Mouse (Mus musculus) intestine, embryonic 16.5 days (tissue): ENCODE results near the gene Arrb1. TPM values are rescaled to one million over a fixed set of nuclear protein-coding genes. Genes with fewer than 3 reads are reported as not detected.

Experiments
- ATAC-seq: fragments of 200-750 bp; cut with Nextera tagmentation; 2 replicates; pipeline ENCODE4 v1.8.0; 2017; ENCODE audit warnings: moderate TSS enrichment, moderate library complexity
- H3K27ac ChIP-seq: fragments of 300-500 bp; sonication (generic); 2 replicates; pipeline ENCODE4 v1.5.1; 2014; ENCODE audit warnings: mild to moderate bottlenecking, low read length
- H3K27me3 ChIP-seq: fragments of 300-500 bp; sonication (generic); replicated peaks from 2 replicates; pipeline ENCODE4 v1.6.1; 2014; ENCODE audit warnings: low read length, control low read depth, mixed read lengths; ENCODE audit not compliant: control insufficient read depth, insufficient read depth
- H3K36me3 ChIP-seq: fragments of 300-500 bp; sonication (generic); 2 replicates; pipeline ENCODE4 v1.6.1; 2014; ENCODE audit warnings: low read length, control low read depth; ENCODE audit not compliant: control insufficient read depth, insufficient read depth
- H3K4me1 ChIP-seq: fragments of 300-500 bp; sonication (generic); 2 replicates; pipeline ENCODE4 v1.6.1; 2014; ENCODE audit warnings: low read length, control low read depth, mixed read lengths; ENCODE audit not compliant: control insufficient read depth, insufficient read depth
- H3K4me2 ChIP-seq: fragments of 300-500 bp; sonication (generic); 2 replicates; pipeline ENCODE4 v1.6.1; 2014; ENCODE audit warnings: low read depth, low read length, control low read depth
- H3K4me3 ChIP-seq: fragments of 300-500 bp; sonication (generic); 2 replicates; pipeline ENCODE4 v1.5.1; 2014; ENCODE audit warnings: mild to moderate bottlenecking, low read length
- H3K9ac ChIP-seq: fragments of 300-500 bp; sonication (generic); 2 replicates; pipeline ENCODE4 v1.6.1; 2014; ENCODE audit warnings: low read depth, low read length
- H3K9me3 ChIP-seq: fragments of 300-500 bp; sonication (generic); 2 replicates; pipeline ENCODE4 v1.6.1; 2016; ENCODE audit warnings: low read length, control low read depth; ENCODE audit not compliant: control insufficient read depth
- WGBS: fragments of 180-500 bp; shearing (Covaris S2); extraction: QIAGEN DNeasy Blood & Tissue Kit; methylation state at CpG from one replicate; pipeline ENCODE4 v1.1.7; 2014; 5-methylcytosine and 5-hydroxymethylcytosine counted together
- polyA plus RNA-seq: library from polyadenylated mRNA; unstranded; fragments of >200 nt; fragmentation: Nextera tagmentation; extraction: Ambion mirVana; gene quantifications from 2 replicates; pipeline ENCODE4 v1.2.1, GENCODE M21; 2015

Arrb1 gene
- polyA plus RNA-seq, 1 experiment from 2014 or later: 9.2 TPM

DNA sequence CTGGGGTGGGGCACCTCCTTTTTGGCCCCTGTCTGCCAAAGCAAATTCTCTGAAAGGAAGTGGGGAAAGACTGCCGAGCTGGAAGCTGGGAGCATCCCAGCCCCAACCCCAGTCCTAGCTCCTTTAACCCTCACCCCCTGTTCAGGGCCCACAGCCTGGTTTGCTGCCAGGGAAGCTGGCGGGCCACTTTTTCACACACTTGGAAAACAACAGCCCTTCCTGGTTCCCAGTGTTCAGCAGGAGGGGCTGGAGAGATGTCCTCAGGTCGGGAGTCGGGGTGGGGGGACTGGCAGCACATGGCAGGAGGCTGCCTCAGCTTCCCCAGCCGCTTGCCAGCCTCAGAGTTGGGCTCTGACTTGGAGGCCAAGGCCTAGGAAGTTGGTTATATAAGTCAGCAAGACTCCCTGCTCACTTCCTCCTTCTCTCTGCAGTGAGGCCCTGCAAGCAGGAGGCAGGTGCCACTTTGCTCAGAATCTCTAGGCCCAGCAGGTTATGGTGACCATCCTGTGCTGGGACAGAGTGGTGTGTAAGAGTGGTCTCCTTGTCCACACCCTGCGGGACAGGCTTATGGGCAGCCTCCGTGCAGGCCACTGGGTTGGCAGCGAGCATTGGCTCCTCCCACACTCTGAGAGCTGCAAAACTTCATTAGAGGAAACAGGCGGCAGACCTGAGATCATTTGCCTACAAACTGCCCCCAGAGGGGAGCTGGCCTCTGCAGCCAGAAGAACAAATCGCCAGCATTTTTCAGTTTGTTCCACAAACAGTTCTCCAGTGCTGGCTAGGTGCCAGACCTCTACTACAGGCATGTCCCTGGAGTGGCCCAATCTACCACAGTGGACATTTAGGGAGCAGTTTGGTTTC lies 10.8 kb downstream of the Arrb1 start:
- H3K9me3 ChIP-seq: no peaks in the 10 kb centered on the region
- H3K4me2 ChIP-seq: peak overlapping the region; percentile 21; the same call in 1 of the 2 replicates
- WGBS: 19% methylated on average over 10 of the region's 10 CpGs
- peak overlapping the region; percentile 64 for H3K9ac ChIP-seq
- H3K27ac ChIP-seq: peak overlapping the region; percentile 92
- no peak overlapping the region for H3K4me3 ChIP-seq
- H3K4me1 ChIP-seq: peaks cover 30% of the 10 kb centered on the region
- peak; percentile 75 for ATAC-seq
- no peaks in the 10 kb centered on the region for H3K36me3 ChIP-seq
- H3K27me3 ChIP-seq: no peaks in the 10 kb centered on the region

DNA sequence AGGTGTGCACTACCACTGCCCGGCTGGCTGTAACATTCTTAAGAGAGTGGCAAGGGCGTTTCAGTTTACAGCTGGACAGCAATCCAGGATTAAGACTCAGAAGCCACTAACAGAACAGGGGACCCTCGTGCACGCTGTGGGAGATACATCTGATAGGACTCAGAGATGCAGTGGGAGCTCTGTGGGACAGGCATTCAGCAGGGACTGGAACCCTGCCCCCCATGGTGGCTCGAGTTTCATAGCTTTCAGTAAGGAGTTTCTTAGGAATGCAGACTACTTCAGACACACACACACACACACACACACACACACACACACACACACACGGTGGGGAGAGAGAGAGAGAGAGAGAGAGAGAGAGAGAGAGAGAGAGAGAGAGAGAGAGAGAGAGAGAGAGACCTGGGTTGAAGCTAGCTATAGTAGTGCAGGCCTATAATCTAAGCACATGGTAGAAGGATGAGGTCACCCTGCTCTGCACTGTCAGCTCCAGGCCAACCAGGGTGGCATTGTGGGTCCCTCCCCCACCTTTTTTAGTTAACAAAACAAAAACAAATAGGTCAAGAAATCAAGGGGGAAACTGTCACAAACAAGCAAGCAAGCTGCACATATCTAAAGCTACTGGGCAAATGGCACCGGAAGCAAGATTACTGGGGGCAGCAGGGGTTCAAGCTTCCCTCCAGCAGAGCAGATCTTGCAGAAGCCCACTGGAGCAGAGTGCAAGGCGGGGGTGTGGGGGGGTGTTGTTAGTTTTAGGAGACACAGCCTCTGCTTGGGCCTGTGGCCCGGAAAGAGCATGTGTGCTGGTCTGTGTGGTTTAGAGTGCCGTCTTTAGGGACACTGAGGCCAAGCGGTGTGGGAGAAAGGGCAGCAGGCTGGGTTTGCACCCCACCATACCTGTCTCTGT lies 12.6 kb downstream of the Arrb1 start:
- Histone ChIP-seq H3K9ac (no peak overlapping the region), H3K4me1 (peaks cover 32% of the 10 kb centered on the region), H3K27me3 (no peaks in the 10 kb centered on the region), H3K9me3 (no peaks in the 10 kb centered on the region), H3K4me3 (no peak overlapping the region), H3K4me2 (no peak overlapping the region), H3K27ac (peak overlapping the region; percentile 23; the same call in 1 of the 2 replicates), H3K36me3 (peaks cover 4% of the 10 kb centered on the region; the same call in 1 of the 2 replicates)
- 54% methylated on average over 10 of the region's 11 CpGs for WGBS
- ATAC-seq: no peak

DNA sequence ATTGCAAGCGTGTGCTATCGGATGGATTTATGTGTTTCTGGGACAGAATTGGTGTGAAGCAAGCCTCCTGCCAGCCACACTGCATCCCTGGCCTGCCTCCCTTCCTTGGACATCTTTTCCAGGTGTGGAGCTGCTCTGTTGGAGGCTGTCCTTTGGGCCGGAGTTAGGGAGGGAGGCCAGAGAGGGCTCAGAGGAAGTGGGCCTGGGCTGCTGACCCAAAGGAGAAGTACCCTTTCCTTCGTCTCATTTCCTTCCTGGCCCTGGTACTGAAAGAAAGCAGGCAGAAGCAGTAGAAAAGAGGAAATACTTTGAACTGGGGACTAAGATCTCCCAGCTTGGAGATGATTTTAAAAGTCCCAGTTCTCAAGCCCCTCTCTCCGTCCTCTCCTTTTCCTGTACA lies 14.4 kb downstream of the Arrb1 start:
- Histone ChIP-seq H3K4me2 (no peak overlapping the region), H3K9me3 (no peaks in the 10 kb centered on the region), H3K4me1 (peaks cover 46% of the 10 kb centered on the region), H3K9ac (no peak overlapping the region), H3K27ac (no peak overlapping the region), H3K36me3 (peaks cover 4% of the 10 kb centered on the region; the same call in 1 of the 2 replicates), H3K4me3 (no peak overlapping the region), H3K27me3 (no peaks in the 10 kb centered on the region)
- 83% methylated on average over 5 of the region's 5 CpGs for WGBS
- ATAC-seq: no peak

DNA sequence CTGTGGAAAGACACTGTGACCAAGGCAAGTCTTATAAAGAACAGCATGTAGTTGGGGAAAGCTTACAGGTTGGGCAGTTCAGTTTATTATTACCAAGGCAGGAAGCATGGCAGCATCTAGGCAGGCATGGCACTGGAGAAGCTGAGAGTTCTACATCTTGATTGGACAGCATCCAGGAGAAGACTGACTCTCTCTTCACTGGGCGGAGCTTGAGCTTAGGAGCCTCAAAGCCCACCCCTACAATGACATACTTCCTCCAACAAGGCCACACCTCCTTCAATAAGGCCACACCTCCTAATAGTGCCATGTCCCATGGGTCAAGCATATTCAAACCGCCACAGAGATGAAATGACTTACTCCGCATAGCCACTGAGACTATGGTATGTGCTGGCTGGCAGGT lies 16.4 kb downstream of the Arrb1 start:
- no peak for ATAC-seq
- Histone ChIP-seq H3K4me3 (no peak overlapping the region), H3K36me3 (peaks cover 4% of the 10 kb centered on the region; the same call in 1 of the 2 replicates), H3K4me1 (peaks cover 27% of the 10 kb centered on the region), H3K27me3 (no peaks in the 10 kb centered on the region), H3K4me2 (no peak overlapping the region), H3K27ac (no peak overlapping the region), H3K9me3 (no peaks in the 10 kb centered on the region), H3K9ac (no peak overlapping the region)
- WGBS: 92% methylated on average over 3 of the region's 3 CpGs

DNA sequence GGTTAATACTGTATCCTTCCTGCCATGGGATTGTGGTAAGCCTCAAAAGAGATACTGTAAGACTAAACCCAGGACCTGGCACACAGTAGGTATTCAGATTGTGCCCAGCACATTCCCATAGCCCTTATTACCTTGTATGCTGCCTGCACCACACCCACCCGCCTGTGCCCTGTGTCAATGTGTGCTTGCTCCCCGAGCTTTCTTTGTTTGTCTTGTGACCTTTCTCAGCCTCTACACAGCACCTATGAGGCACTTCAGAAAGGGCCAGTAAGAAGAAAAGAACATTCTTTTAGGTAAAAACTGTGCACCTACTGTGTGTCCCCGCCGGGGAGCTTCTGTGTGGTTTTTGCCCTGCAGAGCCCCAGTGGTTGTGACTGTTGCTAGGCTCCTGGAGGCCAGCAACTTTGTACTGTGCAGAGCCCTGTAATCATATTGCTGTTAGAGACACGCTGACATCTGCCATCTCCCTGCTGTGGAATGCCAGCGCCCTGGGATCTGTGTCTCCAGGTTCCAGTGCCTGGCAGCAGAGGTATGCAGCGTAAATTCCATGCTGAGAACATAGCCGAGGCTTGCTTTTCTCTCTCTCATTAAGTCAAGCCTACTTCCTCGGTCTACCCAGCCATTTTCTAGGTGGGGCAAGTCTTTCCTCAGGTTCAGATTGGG lies 18.1 kb downstream of the Arrb1 start:
- Histone ChIP-seq H3K4me2 (no peak overlapping the region), H3K4me1 (peaks cover 19% of the 10 kb centered on the region), H3K27ac (peak overlapping the region; percentile 74), H3K36me3 (peaks cover 4% of the 10 kb centered on the region; the same call in 1 of the 2 replicates), H3K9ac (0 out of 2 replicates have a peak overlapping the region, but pooled peaks have one; percentile 1), H3K9me3 (no peaks in the 10 kb centered on the region), H3K27me3 (no peaks in the 10 kb centered on the region), H3K4me3 (no peak overlapping the region)
- 20% methylated on average over 9 of the region's 9 CpGs for WGBS
- peak; percentile 34 for ATAC-seq

DNA sequence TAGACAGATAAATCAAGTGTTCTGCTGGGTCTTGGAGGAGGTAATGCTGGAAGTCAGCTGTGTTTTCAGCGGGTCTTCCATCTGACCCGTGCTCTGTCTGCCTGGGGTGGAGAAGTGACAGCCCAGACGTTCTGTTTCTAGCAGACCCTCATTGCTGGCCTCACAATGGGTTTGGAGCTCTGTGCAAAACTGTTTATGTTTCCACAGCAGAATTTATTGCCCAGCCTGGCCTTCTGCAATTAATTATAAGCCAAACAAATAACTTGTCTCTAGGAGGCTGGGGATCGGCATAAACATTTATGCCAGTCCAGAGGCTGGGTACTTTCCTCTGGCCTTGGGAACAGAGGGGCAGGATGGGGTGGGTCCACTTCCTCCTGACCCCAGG lies 18.6 kb downstream of the Arrb1 start:
- H3K27me3 ChIP-seq: no peaks in the 10 kb centered on the region
- peak; percentile 37 for ATAC-seq
- no peaks in the 10 kb centered on the region for H3K9me3 ChIP-seq
- peaks cover 19% of the 10 kb centered on the region for H3K4me1 ChIP-seq
- no peak overlapping the region for H3K4me3 ChIP-seq
- H3K4me2 ChIP-seq: no peak overlapping the region
- peaks cover 4% of the 10 kb centered on the region; the same call in 1 of the 2 replicates for H3K36me3 ChIP-seq
- H3K9ac ChIP-seq: 0 out of 2 replicates have a peak overlapping the region, but pooled peaks have one; percentile 1
- peak overlapping the region; percentile 74 for H3K27ac ChIP-seq
- WGBS: 15% methylated on average over 4 of the region's 4 CpGs

DNA sequence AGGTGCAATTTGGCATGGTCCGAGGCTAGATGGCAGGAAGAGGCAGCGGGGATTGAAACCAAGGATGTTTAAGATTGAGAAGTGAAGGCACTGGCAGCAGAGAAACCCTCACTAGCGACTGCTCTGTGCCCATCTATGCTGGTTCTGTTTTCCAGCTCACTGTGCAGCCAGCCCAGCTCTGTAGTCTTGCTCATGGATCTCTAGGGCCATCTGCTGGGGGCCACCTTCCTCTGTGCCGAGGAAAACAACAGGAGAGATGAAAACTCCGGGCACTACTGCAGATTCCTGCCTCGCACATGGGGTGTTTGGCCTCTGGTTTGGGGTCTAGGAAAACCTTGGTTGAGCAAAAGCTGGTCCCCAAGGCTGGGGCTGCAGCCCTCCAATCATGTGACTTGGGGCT lies 20.6 kb downstream of the Arrb1 start:
- Histone ChIP-seq H3K27ac (no peak overlapping the region), H3K4me1 (peaks cover 26% of the 10 kb centered on the region), H3K9me3 (no peaks in the 10 kb centered on the region), H3K4me3 (no peak overlapping the region), H3K36me3 (peaks cover 4% of the 10 kb centered on the region; the same call in 1 of the 2 replicates), H3K4me2 (no peak overlapping the region), H3K9ac (no peak overlapping the region; the same call in 1 of the 2 replicates), H3K27me3 (no peaks in the 10 kb centered on the region)
- WGBS: 36% methylated on average over 6 of the region's 6 CpGs
- peak; percentile 55; the same call in 1 of the 2 replicates for ATAC-seq

DNA sequence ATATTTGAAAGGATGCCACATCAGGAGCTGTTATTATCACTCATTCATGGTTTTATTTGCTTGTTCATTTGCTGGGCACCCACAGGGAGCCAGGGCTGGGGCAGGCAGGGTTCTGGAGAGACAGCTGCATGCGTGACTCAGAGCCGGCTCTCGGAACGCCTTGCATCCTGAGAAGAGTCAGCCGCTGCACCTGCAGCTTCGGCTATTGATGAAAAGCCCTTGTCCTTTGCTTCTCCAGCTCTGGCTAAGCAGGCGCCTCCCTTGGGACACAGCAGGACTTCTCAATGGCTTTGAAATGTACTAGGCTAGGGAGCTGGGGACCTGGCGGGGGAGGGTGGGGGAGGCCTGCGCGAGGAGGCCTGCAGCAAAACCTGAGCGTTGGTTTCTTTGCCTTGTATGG lies 23.8 kb downstream of the Arrb1 start:
- ATAC-seq: no peak
- no peaks in the 10 kb centered on the region for H3K36me3 ChIP-seq
- no peak overlapping the region for H3K9ac ChIP-seq
- H3K4me2 ChIP-seq: no peak overlapping the region
- 39% methylated on average over 11 of the region's 11 CpGs for WGBS
- no peaks in the 10 kb centered on the region for H3K9me3 ChIP-seq
- H3K4me3 ChIP-seq: no peak overlapping the region
- H3K4me1 ChIP-seq: peaks cover 29% of the 10 kb centered on the region
- H3K27ac ChIP-seq: no peak overlapping the region
- no peaks in the 10 kb centered on the region for H3K27me3 ChIP-seq

DNA sequence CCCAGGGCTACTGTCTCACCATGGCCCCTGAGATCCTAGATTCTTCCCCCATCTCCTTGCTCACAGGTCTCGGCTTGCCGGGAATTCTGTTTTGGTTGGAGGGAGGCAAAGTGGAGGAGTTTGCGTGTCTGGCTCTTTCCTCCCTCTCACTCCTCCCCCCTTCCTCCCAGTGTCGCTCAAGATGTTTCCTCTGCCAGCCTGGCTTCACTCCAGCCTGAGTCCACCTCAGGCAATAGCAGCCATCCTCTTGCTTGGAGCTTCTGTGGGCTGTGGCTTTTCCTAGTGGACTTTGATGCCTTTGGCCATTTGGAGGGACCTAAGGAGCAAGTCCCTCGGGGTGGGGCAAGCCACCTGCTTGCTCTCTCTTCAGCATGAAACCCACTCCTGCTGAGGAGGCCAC lies 27.2 kb downstream of the Arrb1 start:
- H3K4me2 ChIP-seq: no peak overlapping the region
- no peak overlapping the region for H3K27ac ChIP-seq
- no peaks in the 10 kb centered on the region for H3K36me3 ChIP-seq
- no peak overlapping the region for H3K4me3 ChIP-seq
- no peak overlapping the region for H3K9ac ChIP-seq
- no peaks in the 10 kb centered on the region for H3K9me3 ChIP-seq
- 28% methylated on average over 5 of the region's 5 CpGs for WGBS
- H3K27me3 ChIP-seq: no peaks in the 10 kb centered on the region
- H3K4me1 ChIP-seq: peaks cover 44% of the 10 kb centered on the region
- no peak for ATAC-seq
